Mouse (Mus musculus) midbrain, embryonic 11.5 days (tissue): ENCODE data around the gene Unc5b. TPM values are rescaled to one million over a fixed set of nuclear protein-coding genes. Genes with fewer than 3 reads are reported as not detected.

Experiments used
- ATAC-seq: fragments of 200-750 bp; cut with Nextera tagmentation; 2 replicates; pipeline ENCODE4 v1.8.0; 2017; ENCODE audit warnings: moderate TSS enrichment, moderate library complexity; ENCODE audit not compliant: low FRiP score
- DNase-seq: peaks from one replicate; pipeline ENCODE4 v3.0.0; 2015; ENCODE audit warnings: low spot score; ENCODE audit errors: missing footprints
- H3K27ac ChIP-seq: fragments of 300-500 bp; sonication (generic); 2 replicates; pipeline ENCODE4 v1.5.1; 2014; ENCODE audit warnings: low read depth, low read length
- H3K27me3 ChIP-seq: fragments of 300-500 bp; sonication (generic); 2 replicates; pipeline ENCODE4 v1.6.1; 2014; ENCODE audit warnings: mild to moderate bottlenecking, low read length, moderate library complexity, mixed read lengths; ENCODE audit not compliant: control insufficient read depth, insufficient read depth
- H3K36me3 ChIP-seq: fragments of 300-500 bp; sonication (generic); 2 replicates; pipeline ENCODE4 v1.6.1; 2014; ENCODE audit warnings: mild to moderate bottlenecking, low read length, moderate library complexity, mixed read lengths; ENCODE audit not compliant: control insufficient read depth, insufficient read depth
- H3K4me1 ChIP-seq: fragments of 300-500 bp; sonication (generic); 2 replicates; pipeline ENCODE4 v1.6.1; 2014; ENCODE audit warnings: low read length; ENCODE audit not compliant: control insufficient read depth, insufficient read depth
- H3K4me2 ChIP-seq: fragments of 300-500 bp; sonication (generic); 2 replicates; pipeline ENCODE4 v1.6.1; 2014; ENCODE audit warnings: mild to moderate bottlenecking, moderate library complexity
- H3K4me3 ChIP-seq: fragments of 300-500 bp; sonication (generic); 2 replicates; pipeline ENCODE4 v1.5.1; 2014; ENCODE audit warnings: low read depth, low read length
- H3K9ac ChIP-seq: fragments of 300-500 bp; sonication (generic); 2 replicates; pipeline ENCODE4 v1.6.1; 2014; ENCODE audit warnings: low read length
- H3K9me3 ChIP-seq: fragments of 300-500 bp; sonication (generic); 2 replicates; pipeline ENCODE4 v1.6.1; 2016; ENCODE audit warnings: low read length; ENCODE audit not compliant: control insufficient read depth
- WGBS: fragments of 180-500 bp; shearing (Covaris S2); extraction: QIAGEN DNeasy Blood & Tissue Kit; methylation state at CpG from one replicate; pipeline ENCODE4 v1.1.7; 2014; 5-methylcytosine and 5-hydroxymethylcytosine counted together
- polyA plus RNA-seq: library from polyadenylated mRNA; unstranded; fragments of >200 nt; fragmentation: Nextera tagmentation; extraction: Ambion mirVana; gene quantifications from 2 replicates; pipeline ENCODE4 v1.2.1, GENCODE M21; 2014

The Unc5b gene
- polyA plus RNA-seq, 1 experiment from 2014 or later = 3.5 TPM

DNA sequence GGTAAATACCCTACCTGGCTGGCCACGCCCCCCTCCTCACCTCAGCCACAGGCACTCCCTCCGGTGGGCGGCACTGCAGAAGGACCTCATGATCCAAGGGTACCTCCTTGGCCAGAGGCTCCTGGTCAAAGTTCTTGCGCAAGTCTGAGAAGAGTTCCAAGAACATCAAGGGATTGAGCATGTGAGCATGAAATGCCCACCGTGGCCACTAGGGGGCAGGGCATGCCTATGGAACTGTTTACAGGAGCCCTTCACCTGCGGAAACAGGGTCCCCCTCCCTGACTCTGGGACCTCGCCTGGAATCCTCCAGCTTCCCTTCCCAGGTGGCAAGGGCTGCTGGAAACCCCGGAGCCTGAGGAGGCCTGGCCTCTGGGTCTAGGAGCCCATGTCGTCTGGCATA, 51.8 kb downstream of the Unc5b start:
- 12% methylated on average over 9 of the region's 9 CpGs for WGBS
- H3K4me1 ChIP-seq = no peaks in the 10 kb centered on the region
- no peaks in the 10 kb centered on the region for H3K36me3 ChIP-seq
- no peaks in the 10 kb centered on the region for H3K9me3 ChIP-seq
- H3K27me3 ChIP-seq = no peaks in the 10 kb centered on the region; the same call in 1 of the 2 replicates
- no peak overlapping the region for H3K9ac ChIP-seq
- peak; percentile 28; the same call in 1 of the 2 replicates for ATAC-seq
- no peak overlapping the region for H3K27ac ChIP-seq
- no peak overlapping the region for H3K4me3 ChIP-seq
- DNase-seq = peak; percentile 98
- no peak overlapping the region; the same call in 1 of the 2 replicates for H3K4me2 ChIP-seq

DNA sequence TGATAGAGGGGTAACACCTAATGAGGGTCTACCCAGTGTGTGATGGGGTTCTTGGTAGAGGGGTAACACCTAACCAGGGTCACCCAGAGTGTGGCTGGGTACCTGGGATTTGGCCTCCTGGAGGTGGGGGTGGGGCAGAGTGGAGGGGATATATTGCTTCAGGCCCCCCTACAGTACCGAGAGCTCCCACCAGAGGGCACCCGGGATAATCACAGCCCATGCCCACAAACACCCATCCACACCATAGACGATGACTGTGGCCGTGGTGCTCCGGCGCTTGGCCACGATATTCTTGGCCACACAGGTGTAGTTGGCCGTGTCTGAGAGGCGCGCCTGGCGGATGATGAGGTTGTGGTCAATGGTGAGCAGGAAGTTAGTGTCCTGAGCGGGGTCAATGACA, 52.8 kb downstream of the Unc5b start:
- Histone ChIP-seq H3K36me3 (no peaks in the 10 kb centered on the region), H3K27me3 (no peaks in the 10 kb centered on the region; the same call in 1 of the 2 replicates), H3K4me3 (no peak overlapping the region), H3K9ac (no peak overlapping the region), H3K9me3 (no peaks in the 10 kb centered on the region), H3K27ac (no peak overlapping the region), H3K4me1 (no peaks in the 10 kb centered on the region), H3K4me2 (no peak overlapping the region)
- DNase-seq = peak; percentile 95
- 71% methylated on average over 12 of the region's 12 CpGs for WGBS
- ATAC-seq = peak; percentile 15; the same call in 1 of the 2 replicates

DNA sequence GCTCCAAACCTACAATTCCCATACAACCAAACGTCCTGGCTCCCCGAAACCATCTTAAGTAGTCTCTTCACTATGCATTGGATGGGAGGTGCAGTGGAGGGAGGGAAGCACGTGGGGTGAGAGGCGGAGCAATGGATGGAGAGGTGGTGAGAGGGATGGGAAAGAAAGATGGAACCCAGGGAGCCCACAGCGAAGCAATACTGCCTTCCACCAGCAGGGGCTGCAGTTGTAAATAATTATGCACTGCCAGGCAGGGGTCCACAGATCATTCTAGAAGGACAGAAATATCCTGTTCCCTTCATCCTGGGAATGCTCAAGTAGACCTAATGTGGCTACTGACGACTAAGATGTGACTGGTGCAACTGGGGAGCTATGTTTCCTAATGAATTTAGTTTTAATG, 55.9 kb downstream of the Unc5b start:
- Histone ChIP-seq H3K9ac (no peak overlapping the region), H3K4me3 (no peak overlapping the region), H3K4me2 (no peak overlapping the region), H3K36me3 (no peaks in the 10 kb centered on the region), H3K27ac (no peak overlapping the region), H3K9me3 (no peaks in the 10 kb centered on the region), H3K4me1 (no peaks in the 10 kb centered on the region), H3K27me3 (no peaks in the 10 kb centered on the region; the same call in 1 of the 2 replicates)
- DNase-seq (no peak), ATAC-seq (no peak)
- WGBS = 81% methylated on average over 6 of the region's 6 CpGs

DNA sequence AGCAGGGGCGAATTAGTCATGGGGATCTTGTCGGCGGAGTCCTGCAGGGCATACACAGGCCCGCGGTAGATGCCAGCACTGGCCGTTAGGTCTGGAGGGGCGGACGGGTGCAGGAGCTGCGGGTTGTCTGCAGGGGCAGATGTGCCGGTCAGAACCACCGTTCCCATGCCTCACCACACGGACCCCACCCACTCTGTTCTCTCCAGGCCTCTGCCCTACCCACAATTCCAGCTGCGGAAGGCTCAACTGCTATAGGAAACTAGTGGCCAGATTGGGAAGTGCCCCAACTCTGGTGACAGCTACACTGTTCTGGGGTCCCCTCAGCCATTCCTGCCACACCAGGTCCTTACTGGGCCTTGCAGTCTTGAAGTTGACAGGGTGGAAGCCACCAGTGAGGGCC, 56.8 kb downstream of the Unc5b start:
- ATAC-seq (no peak), DNase-seq (no peak)
- Histone ChIP-seq H3K4me2 (no peak overlapping the region), H3K4me1 (no peaks in the 10 kb centered on the region), H3K27me3 (no peaks in the 10 kb centered on the region), H3K4me3 (no peak overlapping the region), H3K9me3 (no peaks in the 10 kb centered on the region), H3K9ac (no peak overlapping the region), H3K36me3 (no peaks in the 10 kb centered on the region), H3K27ac (no peak overlapping the region)
- WGBS = 93% methylated on average over 13 of the region's 13 CpGs

DNA sequence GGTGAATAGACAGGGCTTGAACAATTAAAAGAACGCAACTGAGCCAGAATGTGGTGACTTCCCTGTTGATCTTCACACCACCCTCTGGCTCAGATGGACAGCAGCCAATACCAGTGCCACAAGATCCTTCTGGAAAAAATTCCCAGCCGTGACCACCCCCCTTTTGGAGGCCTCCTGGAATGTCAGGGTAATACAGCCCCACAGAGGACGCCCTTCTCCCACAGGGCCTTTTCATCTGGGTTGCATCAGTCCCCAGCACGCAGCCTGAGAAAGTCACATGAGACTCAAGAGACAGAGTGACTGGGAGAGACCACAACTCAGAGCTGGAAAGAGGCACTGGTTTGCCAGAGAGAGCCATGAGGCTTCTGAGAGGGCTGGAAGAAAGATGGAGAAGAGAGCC, 60.5 kb downstream of the Unc5b start:
- Histone ChIP-seq H3K9me3 (no peaks in the 10 kb centered on the region), H3K9ac (no peak overlapping the region), H3K27me3 (no peaks in the 10 kb centered on the region), H3K4me1 (no peaks in the 10 kb centered on the region), H3K36me3 (no peaks in the 10 kb centered on the region), H3K4me3 (no peak overlapping the region), H3K4me2 (no peak overlapping the region), H3K27ac (no peak overlapping the region)
- no peak for ATAC-seq
- no peak for DNase-seq
- 88% methylated on average over 4 of the region's 4 CpGs for WGBS

DNA sequence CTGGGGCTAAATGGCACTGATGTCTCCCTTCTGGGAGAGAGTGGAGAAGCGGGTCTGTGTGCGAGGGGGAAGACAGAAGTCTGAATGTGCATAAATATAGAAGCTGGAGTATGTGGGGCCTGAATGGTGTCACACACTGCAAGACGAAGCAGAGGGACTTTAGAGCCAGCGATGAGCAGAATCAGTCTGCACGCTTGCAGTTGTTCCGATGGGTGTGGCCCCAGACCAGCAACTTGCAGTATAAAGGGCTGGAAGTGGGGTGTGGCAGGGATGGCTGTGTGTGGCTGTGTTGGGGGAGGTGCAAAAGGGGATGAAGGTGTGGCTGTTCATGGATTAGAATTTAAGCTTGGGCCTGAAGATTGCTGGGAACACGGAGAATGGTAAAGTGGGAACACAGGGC, 62.8 kb downstream of the Unc5b start:
- no peak overlapping the region for H3K4me3 ChIP-seq
- DNase-seq (no peak), ATAC-seq (no peak)
- no peak overlapping the region for H3K9ac ChIP-seq
- H3K27me3 ChIP-seq = no peaks in the 10 kb centered on the region
- no peaks in the 10 kb centered on the region for H3K4me1 ChIP-seq
- H3K36me3 ChIP-seq = no peaks in the 10 kb centered on the region
- H3K27ac ChIP-seq = no peak overlapping the region
- H3K9me3 ChIP-seq = no peaks in the 10 kb centered on the region
- WGBS = 86% methylated on average over 7 of the region's 7 CpGs
- H3K4me2 ChIP-seq = no peak overlapping the region

DNA sequence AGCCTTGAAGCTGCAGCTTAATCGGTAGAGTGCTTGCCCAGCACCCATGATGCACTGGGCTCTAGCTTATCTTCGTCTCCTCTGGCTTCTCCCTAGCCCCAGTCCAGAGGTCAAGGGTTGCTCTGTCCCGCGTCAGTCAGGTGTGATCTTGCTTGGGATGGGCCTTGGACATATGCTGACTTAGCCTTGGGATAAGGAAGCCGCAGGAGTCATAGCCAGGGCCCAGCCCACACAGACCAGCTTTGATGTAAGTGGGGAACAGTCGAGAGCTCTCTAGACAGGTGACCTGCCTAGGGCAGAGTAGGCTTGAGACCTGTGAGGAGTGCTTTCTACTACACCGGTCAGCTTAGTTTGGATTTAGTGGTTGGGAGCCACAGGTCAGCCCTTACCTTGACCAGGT, 64.0 kb downstream of the Unc5b start:
- H3K4me2 ChIP-seq = no peak overlapping the region
- H3K4me1 ChIP-seq = no peaks in the 10 kb centered on the region
- H3K9me3 ChIP-seq = no peaks in the 10 kb centered on the region
- no peak for ATAC-seq
- no peaks in the 10 kb centered on the region for H3K27me3 ChIP-seq
- no peaks in the 10 kb centered on the region for H3K36me3 ChIP-seq
- no peak overlapping the region for H3K4me3 ChIP-seq
- H3K27ac ChIP-seq = no peak overlapping the region
- 92% methylated on average over 7 of the region's 7 CpGs for WGBS
- no peak for DNase-seq
- H3K9ac ChIP-seq = no peak overlapping the region

DNA sequence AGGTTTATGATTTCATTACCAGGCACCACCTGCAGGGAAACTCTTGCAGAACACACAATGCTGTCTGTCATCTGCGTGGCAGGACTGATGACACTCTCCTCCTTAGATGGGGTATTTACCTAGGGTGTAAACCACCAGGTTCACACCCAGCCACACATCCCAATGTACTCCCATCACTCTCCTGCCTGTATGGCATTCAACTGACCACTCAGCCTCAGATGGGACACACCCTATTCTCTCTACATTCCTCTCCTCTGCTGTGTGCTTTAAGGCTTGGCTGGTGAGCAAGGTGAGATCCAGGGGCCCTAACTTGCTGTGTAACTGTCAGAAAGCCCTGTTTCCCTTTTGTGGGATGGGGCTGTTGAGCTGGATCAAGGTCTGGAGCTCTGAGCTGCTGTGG, 69.3 kb downstream of the Unc5b start:
- no peaks in the 10 kb centered on the region for H3K4me1 ChIP-seq
- H3K4me2 ChIP-seq = no peak overlapping the region
- no peaks in the 10 kb centered on the region for H3K36me3 ChIP-seq
- no peak overlapping the region for H3K4me3 ChIP-seq
- WGBS = 75% methylated on average over 1 of the region's 1 CpGs
- no peaks in the 10 kb centered on the region for H3K27me3 ChIP-seq
- no peak for DNase-seq
- H3K9ac ChIP-seq = no peak overlapping the region
- no peak for ATAC-seq
- no peak overlapping the region for H3K27ac ChIP-seq
- H3K9me3 ChIP-seq = no peaks in the 10 kb centered on the region

DNA sequence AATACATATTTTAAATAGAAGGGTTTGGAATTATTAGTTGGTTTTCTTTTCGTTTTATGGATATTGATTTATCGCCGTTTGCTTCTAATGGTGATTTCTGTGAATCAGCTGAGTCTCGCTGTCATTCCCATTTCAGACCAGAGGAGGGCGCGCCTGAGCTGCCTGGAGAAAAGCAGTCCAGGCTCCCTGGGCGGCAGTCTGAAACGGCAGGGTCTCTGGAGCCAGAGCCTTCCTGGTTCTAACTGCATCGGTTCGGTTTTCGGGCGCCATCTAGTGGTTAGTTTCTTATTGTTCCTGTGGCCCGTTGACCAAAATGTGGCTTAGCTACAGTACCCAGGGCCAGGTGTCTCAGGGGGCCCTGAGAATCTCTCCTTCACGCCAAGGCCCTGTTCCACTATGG, 71.0 kb downstream of the Unc5b start:
- DNase-seq = peak; percentile 99
- Histone ChIP-seq H3K9me3 (no peaks in the 10 kb centered on the region), H3K4me1 (no peaks in the 10 kb centered on the region), H3K9ac (no peak overlapping the region), H3K4me3 (no peak overlapping the region), H3K36me3 (no peaks in the 10 kb centered on the region), H3K4me2 (no peak overlapping the region), H3K27ac (no peak overlapping the region), H3K27me3 (no peaks in the 10 kb centered on the region)
- 9% methylated on average over 14 of the region's 14 CpGs for WGBS
- peak; percentile 85 for ATAC-seq

DNA sequence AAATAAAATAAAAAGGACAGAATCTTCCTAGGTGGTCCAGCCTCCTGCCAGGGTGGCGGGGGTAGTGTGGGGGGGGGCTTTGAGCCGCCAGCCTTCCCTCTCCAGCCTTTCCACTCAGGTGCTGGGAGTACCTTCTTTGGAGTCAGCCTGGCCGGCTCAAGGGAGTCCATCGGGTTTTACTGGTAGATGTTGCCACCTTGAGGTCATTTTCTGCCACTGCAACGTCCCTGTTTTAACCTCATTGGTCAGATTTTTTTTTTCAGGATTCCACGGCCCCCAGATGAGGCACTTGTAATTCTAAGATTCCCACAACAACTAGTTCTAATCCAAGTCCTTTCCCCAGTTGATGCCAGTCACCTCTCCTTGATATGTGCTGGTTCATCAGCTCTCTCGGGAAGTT, 74.4 kb downstream of the Unc5b start:
- WGBS = 6% methylated on average over 7 of the region's 7 CpGs
- DNase-seq = peak; percentile 97
- no peak for ATAC-seq

More for the DNA sequence above, 74.4 kb downstream of the Unc5b start:
- H3K27ac ChIP-seq = no peak overlapping the region
- peaks cover 3% of the 10 kb centered on the region; the same call in 1 of the 2 replicates for H3K4me1 ChIP-seq
- H3K4me2 ChIP-seq = no peak overlapping the region
- no peak overlapping the region for H3K4me3 ChIP-seq
- H3K36me3 ChIP-seq = no peaks in the 10 kb centered on the region
- H3K27me3 ChIP-seq = no peaks in the 10 kb centered on the region
- H3K9ac ChIP-seq = no peak overlapping the region
- H3K9me3 ChIP-seq = no peaks in the 10 kb centered on the region
